Mouse (Mus musculus): Measurements from ENCODE around the gene Nubp1. TPM values are rescaled to one million over a fixed set of nuclear protein-coding genes. Genes with fewer than 3 reads are reported as not detected.
A peak's percentile ranks its signal among the peaks of the same experiment; 100 is the strongest.

The Nubp1 gene
- polyA plus RNA-seq, 1 experiment from 2014 or later = 68.7 TPM

DNA sequence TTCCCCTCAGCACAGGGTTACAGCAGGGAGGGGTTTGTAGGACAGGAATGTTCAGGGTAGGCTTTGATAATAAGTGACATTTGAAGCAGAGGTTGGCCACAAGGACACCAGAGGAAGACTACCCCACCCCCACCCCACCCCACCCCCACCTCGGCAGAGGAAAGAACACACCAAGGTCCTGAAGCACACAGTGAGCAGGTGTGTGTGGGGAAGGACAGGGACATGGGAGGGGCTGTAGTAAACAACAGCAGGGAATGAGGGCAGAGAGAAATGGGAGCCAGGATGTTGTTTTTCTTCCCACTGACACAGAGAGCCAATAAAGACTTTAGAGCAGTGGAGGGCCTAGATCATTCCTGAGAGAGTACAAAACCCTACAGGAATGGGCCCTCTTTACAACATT is 34.5 kb upstream of the Nubp1 start:
- no peak for ATAC-seq (ENCODE audit: insufficient read depth, low FRiP score, low TSS enrichment)
- Histone ChIP-seq H3K9me3 (ENCODE audit: control insufficient read depth, low read length) (no peaks in the 10 kb centered on the region), H3K4me1 (ENCODE audit: control insufficient read depth, insufficient read depth, low read length) (no peaks in the 10 kb centered on the region), H3K27me3 (ENCODE audit: control insufficient read depth, insufficient read depth, low read length) (no peaks in the 10 kb centered on the region), H3K27ac (ENCODE audit: low read depth, low read length) (no peak overlapping the region), H3K36me3 (ENCODE audit: control insufficient read depth, insufficient read depth, low read length) (no peaks in the 10 kb centered on the region), H3K9ac (ENCODE audit: low read length) (no peak overlapping the region), H3K4me3 (ENCODE audit: low read depth, low read length) (no peak overlapping the region), H3K4me2 (ENCODE audit: low read depth) (no peak overlapping the region)
- WGBS = 22% methylated on average over 1 of the region's 1 CpGs
- DNase-seq (ENCODE audit: low spot score) = no peak

- no peak for DNase-seq (ENCODE audit: low spot score)
- H3K27ac ChIP-seq (ENCODE audit: low read depth, low read length) = no peak overlapping the region
- H3K4me1 ChIP-seq (ENCODE audit: control insufficient read depth, insufficient read depth, low read length) = no peaks in the 10 kb centered on the region
- no peaks in the 10 kb centered on the region for H3K9me3 ChIP-seq (ENCODE audit: control insufficient read depth, low read length)
- H3K27me3 ChIP-seq (ENCODE audit: control insufficient read depth, insufficient read depth, low read length) = no peaks in the 10 kb centered on the region
- H3K4me2 ChIP-seq (ENCODE audit: low read depth) = no peak overlapping the region
- no peak overlapping the region for H3K9ac ChIP-seq (ENCODE audit: low read length)
- 65% methylated on average over 2 of the region's 2 CpGs for WGBS
- no peaks in the 10 kb centered on the region for H3K36me3 ChIP-seq (ENCODE audit: control insufficient read depth, insufficient read depth, low read length)
- ATAC-seq (ENCODE audit: insufficient read depth, low FRiP score, low TSS enrichment) = no peak
- no peak overlapping the region for H3K4me3 ChIP-seq (ENCODE audit: low read depth, low read length)
Observed at GRCm38 (mm10) chr16:10379531-10379930, 32.2 kb upstream of the Nubp1 start.

DNA sequence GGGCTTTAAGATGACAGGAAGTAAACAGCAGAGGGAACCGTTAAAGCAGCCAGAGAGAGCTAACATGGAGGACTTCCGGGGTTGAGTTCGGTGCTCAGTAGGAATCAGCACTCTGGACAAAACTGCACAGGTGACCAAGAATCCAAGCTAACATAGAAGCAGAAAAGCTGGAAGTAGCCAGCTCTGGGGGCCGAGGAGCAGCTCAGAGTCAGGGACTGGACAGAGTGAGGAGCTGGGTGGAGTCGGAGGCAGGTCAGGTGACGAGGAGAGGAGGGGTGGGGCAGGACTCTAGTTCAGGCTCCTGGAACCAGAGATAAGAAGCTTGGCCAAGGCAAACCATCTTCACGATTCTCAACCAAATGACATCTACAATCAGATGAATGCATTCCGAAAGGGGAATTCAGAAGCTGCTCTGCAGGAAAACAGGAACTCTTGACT is 27.7 kb upstream of the Nubp1 start:
- no peak for ATAC-seq (ENCODE audit: insufficient read depth, low FRiP score, low TSS enrichment)
- Histone ChIP-seq H3K27ac (ENCODE audit: low read depth, low read length) (no peak overlapping the region), H3K9me3 (ENCODE audit: control insufficient read depth, low read length) (no peaks in the 10 kb centered on the region), H3K36me3 (ENCODE audit: control insufficient read depth, insufficient read depth, low read length) (no peaks in the 10 kb centered on the region), H3K9ac (ENCODE audit: low read length) (no peak overlapping the region), H3K4me3 (ENCODE audit: low read depth, low read length) (no peak overlapping the region), H3K27me3 (ENCODE audit: control insufficient read depth, insufficient read depth, low read length) (no peaks in the 10 kb centered on the region), H3K4me2 (ENCODE audit: low read depth) (peak overlapping the region; percentile 24; the same call in 1 of the 2 replicates), H3K4me1 (ENCODE audit: control insufficient read depth, insufficient read depth, low read length) (no peaks in the 10 kb centered on the region)
- 37% methylated on average over 8 of the region's 8 CpGs for WGBS
- no peak for DNase-seq (ENCODE audit: low spot score)

DNA sequence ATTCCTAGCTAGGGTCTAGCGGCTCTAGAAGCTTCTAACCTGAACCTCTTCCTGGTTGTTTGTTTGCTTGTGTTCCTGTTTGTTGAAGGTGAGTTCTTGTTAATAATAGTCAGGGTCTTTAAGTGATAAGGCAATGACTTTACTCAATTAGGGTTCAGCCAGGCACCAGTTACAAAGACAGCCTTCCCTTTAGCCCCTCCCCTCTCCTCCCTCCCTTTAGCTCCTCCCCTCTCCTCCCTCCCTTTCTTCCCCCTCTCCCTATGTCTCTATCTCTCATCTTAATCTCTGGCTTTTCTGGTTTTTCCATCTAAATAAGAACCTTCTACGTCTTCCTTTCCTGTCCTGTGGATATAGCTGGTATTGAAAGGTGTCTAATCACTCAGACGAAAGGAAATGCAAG is 27.2 kb upstream of the Nubp1 start:
- H3K4me2 ChIP-seq (ENCODE audit: low read depth) = no peak overlapping the region
- ATAC-seq (ENCODE audit: insufficient read depth, low FRiP score, low TSS enrichment) = no peak
- 69% methylated on average over 3 of the region's 3 CpGs for WGBS

DNA sequence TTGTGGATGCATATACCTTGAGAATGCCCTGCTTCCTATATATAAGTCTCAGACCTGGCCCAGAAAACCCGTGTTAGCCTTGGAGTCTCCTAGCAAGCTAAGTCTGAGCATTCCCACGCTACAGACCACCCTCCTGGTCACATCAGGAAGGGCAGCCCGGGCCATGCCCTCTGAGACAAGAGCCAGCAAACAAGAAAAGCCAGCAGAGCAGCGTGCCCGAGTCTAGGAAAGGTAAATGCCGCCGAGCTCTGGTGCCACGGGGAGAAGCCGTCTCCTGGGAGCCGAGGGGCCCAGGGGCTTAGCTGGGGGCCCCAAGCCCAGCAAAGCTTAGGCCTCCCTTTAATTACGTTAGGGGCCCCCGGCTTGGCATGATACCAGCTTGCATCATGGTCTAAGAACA is 26.5 kb upstream of the Nubp1 start:
- no peak for DNase-seq (ENCODE audit: low spot score)
- Histone ChIP-seq H3K36me3 (ENCODE audit: control insufficient read depth, insufficient read depth, low read length) (no peaks in the 10 kb centered on the region), H3K27ac (ENCODE audit: low read depth, low read length) (no peak overlapping the region), H3K9me3 (ENCODE audit: control insufficient read depth, low read length) (no peaks in the 10 kb centered on the region), H3K4me1 (ENCODE audit: control insufficient read depth, insufficient read depth, low read length) (no peaks in the 10 kb centered on the region), H3K9ac (ENCODE audit: low read length) (no peak overlapping the region), H3K27me3 (ENCODE audit: control insufficient read depth, insufficient read depth, low read length) (no peaks in the 10 kb centered on the region), H3K4me3 (ENCODE audit: low read depth, low read length) (no peak overlapping the region), H3K4me2 (ENCODE audit: low read depth) (no peak overlapping the region)
- ATAC-seq (ENCODE audit: insufficient read depth, low FRiP score, low TSS enrichment) = no peak
- 84% methylated on average over 12 of the region's 12 CpGs for WGBS

More for the DNA sequence above, 27.2 kb upstream of the Nubp1 start:
- no peaks in the 10 kb centered on the region for H3K27me3 ChIP-seq (ENCODE audit: control insufficient read depth, insufficient read depth, low read length)
- H3K36me3 ChIP-seq (ENCODE audit: control insufficient read depth, insufficient read depth, low read length) = no peaks in the 10 kb centered on the region
- no peak overlapping the region for H3K4me3 ChIP-seq (ENCODE audit: low read depth, low read length)
- no peak overlapping the region for H3K27ac ChIP-seq (ENCODE audit: low read depth, low read length)
- H3K4me1 ChIP-seq (ENCODE audit: control insufficient read depth, insufficient read depth, low read length) = no peaks in the 10 kb centered on the region
- H3K9ac ChIP-seq (ENCODE audit: low read length) = no peak overlapping the region
- DNase-seq (ENCODE audit: low spot score) = no peak
- H3K9me3 ChIP-seq (ENCODE audit: control insufficient read depth, low read length) = no peaks in the 10 kb centered on the region

DNA sequence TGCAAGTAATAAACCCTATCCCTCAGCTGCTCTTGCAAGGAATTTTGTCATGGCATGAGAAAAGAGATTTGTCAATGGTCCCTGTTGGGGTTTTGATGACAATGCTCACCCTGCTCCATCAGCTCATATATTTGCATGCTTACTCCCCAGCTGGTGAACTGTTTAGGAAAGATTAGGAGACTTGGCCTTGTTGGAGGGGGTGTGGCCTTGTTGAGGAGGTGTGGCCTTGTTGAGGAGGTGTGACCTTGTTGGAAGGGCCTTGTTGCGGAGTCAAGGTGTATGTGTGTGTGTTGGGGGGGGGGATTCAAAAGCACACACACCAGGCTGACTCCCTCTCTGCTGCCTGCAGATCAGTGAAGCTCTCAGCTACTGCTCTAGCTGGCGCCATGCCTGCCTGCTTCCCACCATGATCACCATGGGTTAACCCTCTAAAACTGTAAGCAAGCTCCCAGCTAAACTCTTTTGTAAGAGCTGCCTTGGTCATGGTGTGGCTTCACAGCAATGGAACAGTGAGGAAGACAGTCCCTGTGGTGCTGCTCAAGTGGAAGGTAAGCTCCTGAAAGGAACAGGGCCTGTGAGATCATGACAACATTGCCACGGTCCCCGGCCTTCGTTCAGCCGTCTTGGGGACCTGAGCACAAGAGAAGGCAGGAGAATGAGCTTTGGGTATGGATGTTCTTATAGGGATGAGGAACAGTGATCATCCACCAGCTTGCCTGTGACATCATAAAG is 22.9 kb upstream of the Nubp1 start:
- Histone ChIP-seq H3K4me1 (ENCODE audit: control insufficient read depth, insufficient read depth, low read length) (no peaks in the 10 kb centered on the region), H3K27ac (ENCODE audit: low read depth, low read length) (no peak overlapping the region), H3K36me3 (ENCODE audit: control insufficient read depth, insufficient read depth, low read length) (no peaks in the 10 kb centered on the region), H3K4me2 (ENCODE audit: low read depth) (no peak overlapping the region), H3K27me3 (ENCODE audit: control insufficient read depth, insufficient read depth, low read length) (no peaks in the 10 kb centered on the region), H3K9me3 (ENCODE audit: control insufficient read depth, low read length) (no peaks in the 10 kb centered on the region), H3K4me3 (ENCODE audit: low read depth, low read length) (no peak overlapping the region), H3K9ac (ENCODE audit: low read length) (no peak overlapping the region)
- no peak for ATAC-seq (ENCODE audit: insufficient read depth, low FRiP score, low TSS enrichment)
- DNase-seq (ENCODE audit: low spot score) = no peak
- WGBS = 92% methylated on average over 6 of the region's 6 CpGs

DNA sequence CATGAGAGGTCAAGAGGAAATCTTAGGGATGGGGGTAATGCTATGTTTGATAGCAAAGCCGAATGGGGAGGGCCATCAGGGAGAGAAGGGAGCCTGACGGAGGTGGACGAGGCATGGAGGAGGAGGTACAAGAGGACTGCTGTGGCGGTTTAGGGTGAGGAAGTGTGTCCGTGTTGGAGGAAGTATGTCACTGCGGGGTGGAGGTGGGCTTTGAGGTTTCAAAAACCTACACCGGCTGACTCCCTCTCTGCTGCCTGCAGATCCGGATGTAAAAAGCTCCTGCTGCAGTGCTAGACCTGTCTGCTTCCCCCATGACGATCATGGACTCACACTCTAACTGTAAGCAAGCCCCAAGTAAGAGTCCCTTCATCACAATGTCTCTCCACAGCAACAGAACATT is 19.2 kb upstream of the Nubp1 start:
- Histone ChIP-seq H3K9ac (ENCODE audit: low read length) (no peak overlapping the region), H3K36me3 (ENCODE audit: control insufficient read depth, insufficient read depth, low read length) (no peaks in the 10 kb centered on the region), H3K27ac (ENCODE audit: low read depth, low read length) (no peak overlapping the region), H3K4me2 (ENCODE audit: low read depth) (no peak overlapping the region), H3K9me3 (ENCODE audit: control insufficient read depth, low read length) (no peaks in the 10 kb centered on the region), H3K4me3 (ENCODE audit: low read depth, low read length) (no peak overlapping the region), H3K4me1 (ENCODE audit: control insufficient read depth, insufficient read depth, low read length) (no peaks in the 10 kb centered on the region), H3K27me3 (ENCODE audit: control insufficient read depth, insufficient read depth, low read length) (peaks cover 3% of the 10 kb centered on the region; the same call in 1 of the 2 replicates)
- WGBS = 88% methylated on average over 9 of the region's 9 CpGs
- ATAC-seq (ENCODE audit: insufficient read depth, low FRiP score, low TSS enrichment) = no peak
- no peak for DNase-seq (ENCODE audit: low spot score)

DNA sequence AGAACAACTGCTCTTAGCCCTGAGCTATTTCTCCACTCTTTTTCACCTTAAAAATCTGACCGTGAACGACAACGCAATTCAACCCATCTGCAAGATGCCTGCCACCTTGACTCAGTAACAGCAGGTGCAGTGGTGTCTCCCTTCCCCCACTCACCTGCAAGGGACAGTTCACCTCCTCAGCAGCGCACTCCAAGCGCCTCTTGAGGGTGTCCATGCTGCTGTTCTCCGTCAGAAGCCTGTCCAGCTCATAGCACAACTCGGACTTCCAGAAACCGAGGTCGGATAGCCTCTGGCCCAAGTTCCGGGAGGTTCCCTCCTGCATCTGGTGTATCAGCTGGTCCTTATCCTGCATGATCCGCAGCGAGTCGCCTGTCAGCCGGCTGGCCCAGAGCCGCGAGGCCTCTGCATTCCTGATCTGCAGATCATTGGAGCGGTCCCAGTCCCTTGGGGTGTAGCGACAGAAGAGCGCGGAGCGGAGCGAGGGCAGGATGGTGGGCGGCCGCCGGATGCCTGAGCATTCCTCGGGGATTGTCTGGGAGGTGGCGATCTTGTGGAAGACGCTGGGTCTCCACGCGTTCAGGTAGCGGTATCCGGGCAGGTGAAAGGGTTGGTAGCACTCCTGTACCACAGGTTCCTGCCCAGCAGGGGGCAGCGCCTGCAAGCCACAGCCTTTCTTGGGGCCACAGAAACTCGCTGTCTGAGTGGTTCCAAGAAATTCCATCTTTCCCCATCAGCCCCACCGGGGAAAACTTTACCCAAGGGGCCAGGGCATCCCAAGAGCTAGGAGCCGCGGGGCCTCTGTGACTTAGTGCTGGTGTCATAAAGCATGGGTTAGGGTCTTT is 16.8 kb upstream of the Nubp1 start, which contains the start of gene Tekt5:
Tekt5 (minus strand) TSS at position 792 of the 842 bp plus-strand sequence.
- peak within 1 kb of the TSS; percentile 18; the same call in 1 of the 2 replicates for H3K4me3 ChIP-seq (ENCODE audit: low read depth, low read length)
- H3K9me3 ChIP-seq (ENCODE audit: control insufficient read depth, low read length) = no peaks in the 10 kb centered on the region
- DNase-seq (ENCODE audit: low spot score) (peak; percentile 23), ATAC-seq (ENCODE audit: insufficient read depth, low FRiP score, low TSS enrichment) (no peak)
- peak within 1 kb of the TSS; percentile 28; the same call in 1 of the 2 replicates for H3K9ac ChIP-seq (ENCODE audit: low read length)
- H3K27me3 ChIP-seq (ENCODE audit: control insufficient read depth, insufficient read depth, low read length) = peaks cover 3% of the 10 kb centered on the region; the same call in 1 of the 2 replicates
- H3K4me2 ChIP-seq (ENCODE audit: low read depth) = peak within 1 kb of the TSS; percentile 40
- H3K4me1 ChIP-seq (ENCODE audit: control insufficient read depth, insufficient read depth, low read length) = no peaks in the 10 kb centered on the region
- 7% methylated on average over 37 of the region's 37 CpGs for WGBS
- H3K36me3 ChIP-seq (ENCODE audit: control insufficient read depth, insufficient read depth, low read length) = no peaks in the 10 kb centered on the region
- no peak within 1 kb of the TSS for H3K27ac ChIP-seq (ENCODE audit: low read depth, low read length)

Measured in neural tube, embryonic 11.5 days (tissue).